Mouse (Mus musculus) cerebellum, postnatal 4 days (tissue): ENCODE data around the gene Cse1l.
A peak's percentile ranks its signal among the peaks of the same experiment; 100 is the strongest.

Experiments
- DNase-seq, 2 experiments: peaks; one replicate each; pipeline ENCODE4 v3.0.0; 2022; ENCODE audit warnings: low spot score in 2 of 2, mixed read lengths in 1 of 2

Gene Cse1l

GRCm38 (mm10) chr2:166900792-166901505 is 4.9 kb upstream of the Cse1l start:
- no peak for DNase-seq

GRCm38 (mm10) chr2:166903719-166904282 is 2.0 kb upstream of the Cse1l start:
- no peak for DNase-seq

- no peak for DNase-seq
These were observed 813 bp downstream of the Cse1l start for GRCm38 (mm10) chr2:166906523-166907182.

GRCm38 (mm10) chr2:166909729-166910128 is 3.9 kb downstream of the Cse1l start:
- DNase-seq: no peak

- no peak for DNase-seq
These were observed 4.7 kb downstream of the Cse1l start for GRCm38 (mm10) chr2:166910536-166910935.

- DNase-seq: no peak
These were observed 18.1 kb downstream of the Cse1l start for GRCm38 (mm10) chr2:166923971-166924370.

- no peak for DNase-seq
These were observed 28.1 kb downstream of the Cse1l start for GRCm38 (mm10) chr2:166933943-166934342.

GRCm38 (mm10) chr2:166934416-166934815 is 28.6 kb downstream of the Cse1l start:
- no peak for DNase-seq

GRCm38 (mm10) chr2:166935582-166935981 is 29.7 kb downstream of the Cse1l start:
- no peak for DNase-seq

GRCm38 (mm10) chr2:166936166-166936565 is 30.3 kb downstream of the Cse1l start:
- DNase-seq: no peak

- no peak for DNase-seq
These were observed 37.3 kb downstream of the Cse1l start for GRCm38 (mm10) chr2:166943146-166943545.

GRCm38 (mm10) chr2:166944346-166944745 is 38.5 kb downstream of the Cse1l start:
- no peak for DNase-seq

GRCm38 (mm10) chr2:166945456-166945855 is 39.6 kb downstream of the Cse1l start:
- DNase-seq: no peak

- DNase-seq: no peak
These were observed 42.4 kb downstream of the Cse1l start for GRCm38 (mm10) chr2:166948246-166948645.

- DNase-seq: no peak
These were observed 43.1 kb downstream of the Cse1l start for GRCm38 (mm10) chr2:166948936-166949335.

- peak in 1 of 2 experiments; percentile 40 for DNase-seq
These were observed 45.2 kb downstream of the Cse1l start for GRCm38 (mm10) chr2:166950853-166951648.

GRCm38 (mm10) chr2:166952151-166952550 is 46.3 kb downstream of the Cse1l start:
- no peak for DNase-seq

GRCm38 (mm10) chr2:166956805-166957204 is 51.0 kb downstream of the Cse1l start:
- peak in 1 of 2 experiments; percentile 32 for DNase-seq

GRCm38 (mm10) chr2:166960648-166961330 is 54.9 kb downstream of the Cse1l start:
- no peak for DNase-seq

GRCm38 (mm10) chr2:166963257-166963656 is 57.4 kb downstream of the Cse1l start:
- no peak for DNase-seq

GRCm38 (mm10) chr2:166964773-166965172 is 58.9 kb downstream of the Cse1l start:
- DNase-seq: no peak

GRCm38 (mm10) chr2:166973153-166973552 is 67.3 kb downstream of the Cse1l start:
- no peak for DNase-seq
